Mouse (Mus musculus): ENCODE results near the gene Spock1.

Gene Spock1

DNA sequence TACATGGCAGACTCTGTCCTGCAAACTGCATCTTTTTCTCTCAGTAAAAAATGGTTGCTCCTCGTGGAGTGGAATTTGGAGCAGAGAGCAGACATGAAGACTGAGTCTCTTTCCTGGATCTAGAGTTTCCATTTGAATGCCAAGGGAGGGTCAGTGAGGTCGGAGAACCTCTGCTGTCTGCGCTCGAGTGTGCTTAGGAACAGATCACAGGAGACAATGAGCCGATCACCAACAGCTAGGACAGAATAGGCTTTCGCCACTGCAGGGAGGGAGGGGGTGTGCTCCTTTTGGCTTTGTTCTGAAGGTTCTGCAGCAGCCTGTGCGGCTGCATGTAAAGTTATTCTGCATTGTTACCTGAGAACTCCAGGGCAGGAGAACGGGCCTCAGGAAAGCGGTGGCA is 49.6 kb downstream of the Spock1 start:
- DNase-seq (ENCODE audit: low spot score) = no peak

DNA sequence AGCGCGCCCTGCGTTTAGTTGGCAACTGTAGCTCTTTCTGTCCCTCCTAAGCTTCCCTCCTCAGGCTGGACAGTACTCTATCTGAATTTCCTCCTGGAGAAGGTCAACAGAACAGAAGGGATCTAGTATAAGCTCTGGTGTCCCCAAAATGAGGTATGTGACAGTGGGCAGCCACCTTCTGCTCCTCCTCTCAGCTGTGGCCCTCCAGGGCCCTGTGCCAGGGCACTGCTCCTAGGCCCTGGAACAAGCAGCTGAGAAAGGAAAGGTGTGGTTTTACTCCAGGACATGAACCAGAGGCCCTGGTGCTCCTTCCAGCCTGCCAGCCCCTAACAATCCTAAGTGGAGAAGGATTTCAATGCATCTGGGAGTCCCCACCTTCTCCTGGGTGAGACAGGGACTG is 51.1 kb downstream of the Spock1 start:
- no peak for DNase-seq (ENCODE audit: low spot score)

DNA sequence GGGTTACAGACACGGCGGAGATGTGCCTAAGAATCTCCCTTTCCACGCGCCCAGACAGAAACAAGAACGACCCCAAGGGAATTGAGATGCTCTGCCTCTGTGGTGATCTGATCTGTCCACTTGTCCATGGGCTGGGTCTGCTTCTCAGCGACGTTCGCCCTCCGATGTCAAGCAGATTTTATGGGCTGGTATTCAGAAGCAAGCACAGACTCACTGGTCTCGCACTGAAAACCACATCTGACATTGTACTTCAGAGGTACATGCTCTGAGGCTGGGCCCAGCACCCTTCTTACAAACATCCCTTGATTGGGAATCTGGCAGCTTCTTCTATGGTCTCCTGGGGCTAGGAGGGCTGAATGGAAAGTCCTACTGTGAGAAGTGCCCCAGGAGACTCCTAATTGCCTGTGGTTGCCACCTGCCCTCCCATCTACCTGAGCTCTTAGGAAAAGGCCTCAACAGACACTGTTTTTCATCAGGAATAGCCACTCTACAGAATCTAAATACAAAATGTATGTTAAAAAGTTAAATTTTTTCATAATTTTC is 51.8 kb downstream of the Spock1 start:
- no peak for DNase-seq (ENCODE audit: low spot score)

DNA sequence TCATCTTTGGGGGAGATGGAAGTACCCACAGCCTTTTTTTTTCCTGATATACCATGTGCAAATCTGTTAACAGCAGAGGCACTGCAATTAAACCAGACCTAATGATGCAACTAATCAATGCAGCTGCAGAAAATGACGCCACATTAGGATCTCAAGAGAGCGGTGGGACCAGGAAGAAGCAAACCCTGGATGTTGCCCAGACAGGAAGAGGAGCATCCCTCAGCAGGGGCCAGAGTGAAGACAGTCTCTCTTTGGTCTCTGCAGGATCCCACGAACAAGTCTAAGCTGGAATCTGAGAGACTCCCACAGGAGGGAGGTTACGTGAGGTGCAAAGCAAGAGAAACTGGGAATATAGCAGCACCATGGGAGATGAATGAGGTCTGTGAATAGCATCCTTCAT is 52.4 kb downstream of the Spock1 start:
- DNase-seq (ENCODE audit: low spot score) = no peak

DNA sequence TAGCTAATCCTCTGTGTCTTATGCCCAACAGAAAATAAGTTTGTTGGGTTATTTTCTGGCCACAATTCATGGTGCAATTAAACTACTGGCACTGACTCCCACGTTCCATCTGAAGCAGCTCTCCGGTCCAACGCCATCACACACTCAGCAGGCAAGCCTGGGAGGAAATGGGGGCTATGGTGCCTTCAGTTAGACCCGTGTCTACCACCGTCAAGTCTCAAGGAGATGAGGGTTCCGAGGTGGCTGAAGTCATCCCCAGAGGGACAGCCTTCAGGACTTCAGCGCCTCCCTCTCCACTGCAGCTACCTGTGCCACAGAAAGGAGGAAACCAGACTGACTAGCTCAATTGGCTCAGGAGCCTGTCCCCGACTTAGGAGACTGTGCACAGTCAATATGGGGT is 53.7 kb downstream of the Spock1 start:
- DNase-seq (ENCODE audit: low spot score) = no peak

DNA sequence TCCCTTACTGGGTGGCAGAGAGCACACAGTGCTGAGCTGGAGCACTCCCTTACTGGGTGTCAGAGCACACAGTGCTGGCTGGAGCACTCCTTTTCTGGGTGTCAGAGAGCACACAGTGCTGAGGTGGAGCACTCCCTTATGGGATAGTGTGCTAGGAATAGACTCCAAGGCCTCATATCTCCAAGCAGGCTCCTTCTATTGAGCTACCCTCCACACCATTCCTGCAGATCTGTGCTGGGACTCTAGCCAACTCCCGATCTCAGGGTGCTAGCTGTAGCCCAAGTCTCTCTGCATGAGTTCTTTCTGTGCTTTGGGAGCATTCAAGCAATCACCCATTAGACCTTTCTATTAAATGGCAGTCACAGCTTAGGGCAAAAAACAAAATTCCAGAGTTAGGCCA is 54.5 kb downstream of the Spock1 start:
- DNase-seq (ENCODE audit: low spot score) = no peak

GRCm38 (mm10) chr13:57853156-57853555 is 55.0 kb downstream of the Spock1 start:
- no peak for DNase-seq (ENCODE audit: low spot score)

DNA sequence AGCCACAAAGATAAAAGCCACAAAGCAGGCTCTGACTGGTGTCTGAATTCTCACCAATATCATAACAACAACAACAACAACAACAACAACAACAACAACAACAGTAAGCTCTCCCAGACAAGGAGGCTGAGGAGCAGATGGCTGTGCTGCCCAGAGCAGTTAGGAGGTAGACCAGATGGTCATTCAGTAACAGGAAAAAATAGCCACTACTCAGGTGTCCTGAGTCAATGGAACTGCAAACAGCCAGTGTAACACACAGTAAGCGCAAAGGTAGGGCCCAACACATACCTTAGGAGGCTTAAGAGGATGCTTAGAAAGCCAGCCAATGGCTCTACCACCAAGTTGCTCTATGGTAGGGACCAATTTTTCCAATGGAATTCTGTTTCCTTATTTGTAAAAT is 59.2 kb downstream of the Spock1 start:
- no peak for DNase-seq (ENCODE audit: low spot score)

DNA sequence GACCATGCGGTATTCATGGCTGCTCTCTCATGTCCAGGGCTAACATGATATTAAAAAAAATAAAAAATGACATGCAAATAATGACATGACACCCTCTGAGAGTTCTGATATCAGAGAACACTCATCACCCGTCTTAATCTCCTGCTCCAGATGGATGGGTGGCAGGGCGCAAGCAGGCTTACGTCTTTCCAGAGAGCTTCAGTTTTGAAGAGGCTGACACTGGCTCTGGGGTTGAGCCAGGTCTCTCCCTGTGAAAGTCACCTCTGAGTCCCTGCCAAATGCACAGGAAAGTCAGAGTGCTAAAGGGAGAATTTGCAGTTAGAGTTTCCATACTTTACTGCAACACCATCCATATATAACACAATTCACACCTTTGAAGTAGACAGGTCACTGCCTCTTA is 61.0 kb downstream of the Spock1 start:
- DNase-seq (ENCODE audit: low spot score) = no peak

- DNase-seq (ENCODE audit: low spot score) = no peak
These were observed 61.7 kb downstream of the Spock1 start for GRCm38 (mm10) chr13:57846468-57846867.

- no peak for DNase-seq (ENCODE audit: low spot score)
These were observed 66.8 kb downstream of the Spock1 start for GRCm38 (mm10) chr13:57841141-57841848.

DNA sequence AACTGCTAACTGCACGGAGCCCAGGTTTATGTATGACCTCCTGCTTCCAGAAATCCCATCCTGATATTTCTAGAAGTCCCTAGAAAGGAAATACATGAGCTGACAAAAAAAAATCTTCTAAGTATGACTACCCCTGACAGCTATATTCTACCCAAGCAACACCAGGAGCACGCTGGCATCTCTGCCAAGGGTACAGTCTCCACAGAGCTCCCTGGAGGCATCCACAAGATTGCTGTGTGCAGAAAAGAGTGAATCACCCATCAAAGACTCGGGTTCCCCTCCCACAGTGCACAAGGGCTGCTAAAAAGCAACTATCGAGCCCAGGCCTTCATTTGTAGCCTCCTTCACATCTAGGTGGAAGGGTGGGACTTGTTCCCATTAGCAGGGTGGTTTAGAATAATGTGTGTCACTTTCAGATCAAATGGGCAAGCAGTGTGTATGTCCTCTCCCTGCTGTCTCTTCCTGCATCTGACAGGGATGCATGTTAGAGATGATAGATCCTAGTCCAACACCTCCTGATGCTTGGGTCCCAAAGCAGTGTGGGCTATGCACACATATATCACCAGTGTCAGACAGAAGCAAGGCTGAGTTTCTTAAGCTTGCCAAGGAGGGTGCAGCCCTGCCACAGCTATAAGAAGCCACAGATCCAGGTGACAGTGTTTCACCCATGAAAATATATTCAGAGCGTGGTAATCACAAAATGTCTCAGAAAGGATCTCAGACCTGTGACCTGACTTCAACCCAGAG is 70.3 kb downstream of the Spock1 start:
- no peak for DNase-seq (ENCODE audit: low spot score)

DNA sequence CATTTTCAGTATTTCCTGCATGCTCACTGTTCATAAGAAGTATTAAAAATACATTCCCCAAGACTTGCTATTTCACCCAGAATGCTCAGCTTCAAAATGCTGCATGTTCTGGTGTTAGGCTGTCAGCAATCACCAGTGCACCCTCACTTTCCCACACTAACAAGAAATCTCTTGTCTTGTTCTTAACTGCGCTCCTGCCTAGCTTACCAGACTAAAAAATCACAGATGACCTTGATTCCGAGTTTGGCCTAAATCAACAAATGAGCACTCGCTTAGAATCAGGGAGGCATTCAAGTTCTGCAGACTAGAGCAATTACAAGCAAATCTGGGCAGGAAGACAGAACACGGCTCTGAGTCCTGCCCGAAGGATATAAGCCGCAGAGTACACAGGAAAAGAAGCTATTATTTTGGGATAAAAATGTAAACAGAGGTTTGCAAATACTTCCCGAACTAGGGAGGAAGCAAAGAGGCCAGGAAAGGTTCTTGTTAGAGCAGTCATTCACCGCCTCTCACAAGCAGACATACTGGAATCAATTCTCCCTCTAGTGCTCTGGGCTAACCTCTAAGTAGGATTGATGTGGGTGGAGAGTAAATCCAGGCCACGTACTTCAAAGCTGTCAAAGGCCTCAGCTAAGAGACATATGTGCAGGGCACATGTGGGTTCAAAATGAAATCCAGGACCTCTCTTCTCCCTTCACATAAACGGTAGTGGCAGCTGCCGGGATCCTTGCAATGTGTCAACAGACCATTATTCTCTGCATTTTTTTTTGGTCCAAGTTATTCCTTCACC is 76.6 kb downstream of the Spock1 start:
- no peak for DNase-seq (ENCODE audit: low spot score)

DNA sequence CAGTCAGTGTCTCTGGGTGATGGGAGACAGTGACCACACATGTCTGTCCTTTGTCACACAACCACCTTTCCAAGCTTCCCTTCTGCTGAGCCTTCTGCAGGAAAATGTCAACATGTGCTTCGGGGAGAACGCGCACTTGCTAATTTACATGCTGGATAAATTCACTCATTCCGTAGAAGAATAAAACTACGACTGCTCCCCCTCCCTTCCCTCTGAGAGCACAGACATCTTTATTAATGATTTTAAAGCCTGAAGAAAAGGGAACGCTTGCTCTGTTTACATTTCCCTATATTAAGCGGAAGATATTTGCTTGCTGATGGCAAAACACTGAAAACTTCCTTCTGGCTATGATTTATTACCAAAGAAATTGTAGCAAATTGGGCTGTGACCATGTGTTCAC is 77.2 kb downstream of the Spock1 start:
- no peak for DNase-seq (ENCODE audit: low spot score)

- DNase-seq (ENCODE audit: low spot score) = no peak
These were observed 78.0 kb downstream of the Spock1 start for GRCm38 (mm10) chr13:57830091-57830490.

DNA sequence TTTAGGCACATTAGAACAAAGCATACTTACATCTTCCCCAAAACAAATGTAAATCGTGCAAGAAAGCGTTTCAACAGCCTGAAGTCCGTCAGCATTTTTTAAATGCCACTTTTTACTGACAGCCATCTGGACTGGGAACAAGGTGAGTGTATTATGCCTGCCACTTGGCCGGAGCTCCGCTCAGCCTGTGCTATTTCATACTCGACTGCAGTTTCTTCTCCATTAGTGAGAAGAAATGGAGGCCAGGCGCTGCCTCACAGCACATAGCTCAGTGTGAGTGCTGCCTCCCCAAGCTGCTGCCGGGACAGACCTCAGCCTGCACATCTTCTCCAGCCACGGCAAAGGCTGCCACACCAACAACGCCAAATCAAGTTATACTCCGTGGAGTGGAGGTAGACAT is 91.9 kb downstream of the Spock1 start:
- no peak for DNase-seq (ENCODE audit: low spot score)

DNA sequence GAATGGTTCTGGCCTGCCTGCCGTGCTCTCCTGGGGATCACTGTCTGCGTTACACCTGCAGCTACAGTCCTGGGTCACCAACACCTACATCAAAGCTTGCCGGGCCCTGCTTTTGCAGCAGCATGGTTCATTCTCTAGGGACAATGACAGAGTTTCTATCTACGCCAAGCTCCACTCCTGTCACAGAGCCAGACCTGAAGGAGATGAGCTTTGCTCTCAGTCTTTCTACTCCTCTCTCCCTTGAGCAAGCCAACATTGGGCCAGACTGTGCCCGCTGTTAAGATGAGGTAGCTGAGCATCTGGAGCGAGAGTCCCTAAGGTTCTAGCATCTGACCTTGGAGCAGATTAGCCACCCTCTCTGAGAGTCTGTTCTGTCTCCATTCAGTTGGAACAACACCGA is 95.5 kb downstream of the Spock1 start:
- no peak for DNase-seq (ENCODE audit: low spot score)

GRCm38 (mm10) chr13:57811253-57811652 is 96.9 kb downstream of the Spock1 start:
- peak; percentile 3 for DNase-seq (ENCODE audit: low spot score)

DNA sequence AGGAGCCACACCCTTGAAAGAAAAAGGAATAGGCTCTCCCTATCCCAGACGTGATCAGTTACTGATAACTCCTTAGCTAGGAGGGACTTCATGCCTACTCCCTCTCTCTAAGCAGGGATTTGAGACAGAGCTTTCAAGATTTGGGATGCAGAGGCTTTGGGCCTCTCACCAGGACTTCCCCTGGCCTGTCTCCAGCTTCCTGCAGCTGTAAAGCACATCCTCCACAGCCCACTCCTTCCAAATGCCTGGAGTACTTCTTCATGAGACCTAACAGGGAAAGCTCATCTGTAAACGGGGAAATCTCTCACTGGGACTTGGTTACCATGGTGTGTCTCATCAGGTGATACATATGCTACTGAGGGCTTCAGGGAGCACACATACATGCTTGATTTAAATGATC is 97.3 kb downstream of the Spock1 start:
- DNase-seq (ENCODE audit: low spot score) = no peak

- no peak for DNase-seq (ENCODE audit: low spot score)
These were observed 98.0 kb downstream of the Spock1 start for GRCm38 (mm10) chr13:57810083-57810482.

DNA sequence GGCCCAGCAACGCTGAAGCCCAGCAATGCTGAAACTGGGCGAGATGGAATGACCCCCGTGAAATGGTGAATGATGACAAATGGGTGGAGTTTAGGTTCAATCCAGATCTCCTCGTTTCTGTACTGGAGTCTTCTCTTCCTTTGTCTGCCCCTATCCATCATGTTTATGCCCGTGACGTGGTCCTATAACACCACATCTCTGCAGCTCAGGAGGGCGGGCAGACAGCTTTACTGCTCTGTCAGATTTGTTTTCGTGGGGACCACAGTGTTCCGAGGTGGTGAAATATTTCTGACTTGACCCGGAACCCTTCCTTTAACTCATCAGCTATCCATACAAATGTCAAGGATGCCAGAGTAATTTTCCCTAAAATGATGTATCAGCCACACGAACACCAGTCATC is 98.5 kb downstream of the Spock1 start:
- DNase-seq (ENCODE audit: low spot score) = no peak

GRCm38 (mm10) chr13:57806816-57807215 is 101.3 kb downstream of the Spock1 start:
- no peak for DNase-seq (ENCODE audit: low spot score)

DNA sequence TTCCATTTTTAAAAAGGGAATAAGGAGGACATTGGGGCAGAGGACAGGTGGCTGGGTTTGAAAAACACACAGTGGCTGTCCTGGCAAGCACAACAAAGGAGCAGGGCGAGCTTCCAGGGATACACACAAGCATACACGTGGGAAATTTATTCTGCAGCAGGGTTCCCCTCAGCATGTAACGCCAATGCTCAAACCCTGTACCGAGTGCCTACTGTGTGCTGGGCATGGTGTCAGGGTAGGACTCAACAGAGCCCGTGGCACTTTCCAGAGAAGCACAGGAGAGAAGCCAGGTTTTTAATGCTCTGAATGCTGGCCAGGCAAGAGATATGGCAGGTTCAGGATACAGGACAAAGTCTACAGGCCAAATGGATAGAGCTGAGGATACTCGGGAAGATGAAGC is 101.8 kb downstream of the Spock1 start:
- no peak for DNase-seq (ENCODE audit: low spot score)

Data from yolk sac, embryonic 10.5 days (tissue).